Mouse (Mus musculus): ENCODE data around the gene C1galt1.

Gene C1galt1

DNA sequence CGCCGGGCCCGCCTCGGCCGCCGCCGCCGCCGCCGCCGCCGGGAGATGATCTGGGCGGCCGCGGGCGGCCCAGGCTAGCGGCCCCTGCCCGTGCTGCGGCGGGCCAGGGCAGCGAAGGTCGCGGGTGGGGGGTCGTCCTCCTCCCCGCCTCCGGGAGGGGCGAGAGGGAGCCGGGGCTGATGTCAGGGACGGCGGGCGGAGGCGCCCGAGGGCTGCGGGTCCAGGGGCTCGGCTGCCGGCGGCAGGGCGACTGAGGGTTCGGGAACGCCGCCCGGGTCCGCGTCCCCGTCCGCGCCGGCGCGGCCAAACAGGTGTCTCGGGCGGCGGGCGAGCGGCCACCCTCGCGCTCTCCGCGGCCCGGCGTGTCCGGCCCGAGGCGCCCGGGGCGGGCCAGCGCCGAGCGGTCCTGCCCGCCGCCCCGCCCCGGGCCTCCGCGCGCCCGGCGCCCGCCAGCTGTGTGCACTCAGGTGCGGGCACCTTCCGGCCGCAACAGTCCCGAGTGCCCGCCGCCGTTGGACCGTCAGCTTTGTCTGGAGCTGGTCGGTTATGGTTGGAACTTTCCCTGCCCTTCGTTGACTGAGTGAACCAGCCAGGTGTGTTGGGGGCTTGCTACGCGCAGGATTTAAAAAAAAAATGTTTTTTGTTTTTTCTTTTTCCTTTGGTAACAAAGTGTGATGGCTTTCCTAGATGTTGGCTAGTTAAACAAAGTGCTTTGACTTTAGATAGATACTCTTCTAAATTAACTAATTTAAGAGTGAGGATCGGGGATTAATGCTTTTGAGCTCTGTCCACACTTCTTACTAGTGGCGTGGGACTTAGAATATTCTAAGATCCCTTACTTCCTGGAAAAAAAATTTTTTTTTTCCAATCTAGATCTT lies at the start of gene C1galt1:
TSS of gene C1galt1 (plus strand) at position 41 of the 878 bp plus-strand sequence.
- CTCF ChIA-PET = interaction anchor here (1.2 kb wide), 1 partner anchor 9 kb away, joined by 5 read pairs; no protein-coding TSS in a partner anchor

DNA sequence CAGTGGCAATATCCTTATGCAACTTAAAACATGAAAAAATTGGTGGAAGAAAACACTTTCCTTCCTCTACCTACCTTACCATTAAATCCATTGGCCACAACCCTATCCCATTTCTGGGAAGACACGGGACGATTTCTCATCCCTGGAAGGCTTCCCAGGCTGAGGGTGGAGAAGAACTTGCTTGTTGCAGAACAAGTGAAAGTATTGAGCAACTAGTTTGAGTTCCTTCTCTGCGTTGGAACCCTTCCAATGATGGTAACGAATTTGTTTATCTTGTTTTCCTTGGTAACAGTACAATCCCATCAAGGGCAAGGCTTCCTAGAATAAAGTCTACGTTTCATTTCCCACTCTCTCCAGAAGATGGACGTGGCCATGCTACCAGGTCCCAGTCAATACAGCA lies 44.7 kb upstream of the C1galt1 start:
- CTCF ChIA-PET = no interaction called here

DNA sequence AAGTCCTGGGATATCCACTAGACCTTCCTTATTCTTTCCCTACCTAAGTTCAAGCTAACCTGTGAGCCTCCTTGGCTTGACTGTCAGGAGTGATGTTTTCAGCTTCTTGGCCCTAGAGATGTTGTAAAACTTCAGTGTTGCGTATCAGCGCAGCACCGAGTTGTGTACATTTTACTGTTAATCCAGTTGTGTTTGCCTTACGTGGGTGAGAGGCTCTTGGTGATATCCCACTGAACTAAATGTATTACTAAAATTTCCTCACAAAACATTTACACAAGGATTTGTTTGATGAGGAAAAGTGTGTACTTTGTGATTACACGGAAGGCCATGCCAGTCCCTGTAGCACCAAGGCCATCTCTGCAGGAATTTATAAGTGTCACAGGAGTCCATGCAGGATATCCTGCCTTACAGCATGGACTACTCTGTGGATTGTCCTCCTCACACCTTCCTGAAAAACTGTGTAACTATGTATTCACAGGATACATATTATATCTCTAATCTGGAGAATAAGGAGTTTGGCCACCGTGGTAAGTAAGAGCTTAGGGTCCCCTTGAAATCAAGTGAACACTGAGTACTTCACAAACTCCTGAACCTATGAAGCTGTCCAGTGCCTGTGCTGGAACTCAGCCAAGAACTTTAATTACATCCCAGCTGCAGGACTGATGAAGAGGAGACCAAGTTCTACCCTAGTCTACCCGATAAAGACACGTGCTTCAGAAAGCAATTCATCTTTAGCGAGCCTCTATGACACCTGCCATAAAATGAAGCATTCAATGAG lies 40.7 kb upstream of the C1galt1 start:
- CTCF ChIA-PET = no interaction called here

DNA sequence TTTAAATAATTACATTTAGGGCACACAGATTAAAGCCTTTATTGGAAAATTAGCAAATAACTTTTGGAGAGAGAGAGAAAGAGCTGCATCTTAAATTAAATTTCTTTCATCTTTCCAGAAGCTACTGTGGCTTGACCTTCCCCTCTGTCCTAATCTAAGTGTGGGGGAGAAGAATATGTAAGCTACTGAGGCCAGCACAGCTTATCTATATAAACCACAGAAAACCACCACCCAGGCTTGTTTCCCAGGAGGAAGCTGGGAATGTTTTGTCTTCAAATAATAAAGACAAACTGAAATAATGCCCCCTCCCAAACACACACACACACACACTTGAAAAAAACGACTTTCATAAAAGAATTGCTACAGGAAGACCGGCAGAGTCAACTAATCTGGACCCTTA lies 30.5 kb upstream of the C1galt1 start:
- CTCF ChIA-PET = interaction anchor here (1.0 kb wide), 1 partner anchor 14 kb away, joined by 5 read pairs; no protein-coding TSS in a partner anchor

DNA sequence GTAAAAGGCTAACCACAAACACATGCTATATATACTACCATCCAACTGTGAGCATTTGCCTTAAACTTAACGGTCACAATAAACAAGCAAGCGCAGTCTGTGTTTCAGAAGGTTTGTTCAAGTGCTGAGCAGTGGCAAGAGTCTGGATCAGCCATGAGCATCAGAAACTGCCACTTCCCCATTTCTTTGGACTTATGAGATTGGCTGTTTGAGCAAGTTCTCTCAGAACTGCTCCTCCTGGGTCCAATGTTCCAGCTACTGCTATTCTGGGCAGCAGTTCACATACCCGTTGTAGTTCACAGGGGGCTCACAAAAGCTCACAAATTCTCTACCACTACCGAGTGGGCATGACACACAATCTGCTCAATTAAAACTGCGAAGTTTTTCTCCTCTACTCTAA lies 28.4 kb upstream of the C1galt1 start:
- CTCF ChIA-PET = no interaction called here

DNA sequence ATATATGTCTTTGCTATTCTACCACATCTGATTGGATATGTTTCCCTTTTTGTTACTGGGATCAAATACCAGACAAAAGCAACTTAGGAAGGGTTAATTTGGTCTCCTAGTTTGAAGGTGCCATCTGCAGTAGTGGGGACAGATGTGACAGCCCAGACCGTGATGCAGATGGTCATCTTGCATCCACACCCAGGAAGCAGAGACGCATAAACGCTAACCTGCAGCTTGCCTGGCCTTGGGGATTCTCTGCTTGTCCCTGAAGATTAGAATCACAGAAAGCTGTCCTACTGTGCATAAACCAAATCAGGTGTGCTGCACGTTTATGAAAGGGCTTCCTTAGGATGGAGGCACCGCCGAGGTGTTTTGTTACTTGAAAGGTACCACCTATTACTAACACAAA lies 22.0 kb upstream of the C1galt1 start:
- CTCF ChIA-PET = no interaction called here

DNA sequence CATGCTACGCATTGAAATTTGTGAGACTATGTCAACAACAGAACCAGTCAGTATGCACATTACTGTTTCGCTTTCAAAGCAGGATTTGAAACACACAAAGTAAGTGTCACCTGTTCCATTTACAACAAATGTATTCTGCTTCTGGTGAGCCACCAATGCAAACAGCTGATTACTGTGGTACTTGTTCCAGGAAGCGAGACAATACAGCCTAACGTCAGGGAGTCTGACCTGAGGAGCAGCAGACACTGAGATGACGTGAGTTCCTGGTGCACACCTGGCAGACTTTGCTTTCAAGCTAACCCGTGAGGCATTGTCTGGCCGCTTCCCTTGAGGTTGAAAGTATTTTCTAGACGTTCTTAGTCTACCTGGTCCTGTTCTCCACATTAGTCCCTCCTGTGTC lies 13.8 kb upstream of the C1galt1 start:
- CTCF ChIA-PET = no interaction called here

DNA sequence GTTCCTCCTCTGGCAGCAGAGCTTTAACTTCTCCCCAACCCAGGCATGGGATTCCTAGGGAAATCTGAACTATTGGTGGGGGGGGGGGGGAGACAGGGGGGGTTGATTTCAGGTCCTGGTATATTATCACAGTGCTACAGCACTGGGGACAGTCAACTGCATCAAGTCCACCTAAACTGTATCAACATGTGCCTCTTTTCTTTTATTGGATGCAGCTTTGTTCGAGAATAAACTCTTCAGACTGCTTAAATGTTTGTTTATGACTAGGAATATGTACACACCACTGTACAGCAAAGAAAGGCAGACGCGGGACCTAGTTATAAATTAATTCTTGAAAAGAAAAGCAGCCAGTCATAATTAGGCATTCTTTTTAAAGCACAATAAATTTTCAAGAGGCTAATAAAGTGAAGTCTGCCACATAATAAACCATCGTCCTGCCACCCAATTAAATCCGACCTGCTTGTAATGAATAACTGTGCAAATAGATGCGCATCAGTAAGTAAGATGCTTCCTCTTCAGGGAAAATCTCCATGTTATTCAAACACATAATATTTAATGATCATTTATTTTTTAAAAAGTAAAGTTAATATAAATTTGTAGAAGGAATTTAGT lies 12.0 kb upstream of the C1galt1 start:
- CTCF ChIA-PET = no interaction called here

DNA sequence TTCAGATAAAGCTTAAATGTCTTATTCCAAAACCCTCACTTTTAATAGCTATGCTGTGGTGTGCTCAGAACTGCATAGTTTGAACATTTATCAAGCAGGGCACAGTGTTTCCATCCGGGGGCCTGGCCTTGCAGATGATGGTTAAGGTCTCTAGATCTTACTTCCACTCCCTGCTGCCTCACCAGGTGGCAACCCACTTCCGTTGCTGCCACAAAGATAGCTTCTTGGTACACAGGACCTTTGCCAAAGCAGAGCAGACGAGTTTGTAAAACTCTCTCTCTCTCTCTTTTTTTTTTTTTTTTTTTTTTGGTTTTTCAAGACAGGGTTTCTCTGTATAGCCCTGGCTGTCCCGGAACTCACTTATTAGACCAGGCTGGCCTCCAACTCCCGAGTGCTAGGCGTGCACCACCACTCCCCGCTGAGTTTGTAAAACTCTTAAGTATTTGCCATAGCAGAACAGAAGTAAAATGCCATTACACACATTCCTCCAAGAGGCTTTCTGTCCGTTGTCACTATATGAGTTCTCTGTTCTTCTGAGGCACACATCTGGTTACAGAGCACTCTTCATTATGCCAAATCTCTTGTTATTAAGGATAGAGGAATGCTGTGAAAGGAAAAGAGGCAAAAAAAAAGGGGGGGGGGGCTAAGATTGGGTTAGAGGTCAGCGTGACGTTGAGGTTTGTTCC lies 773 bp upstream of the C1galt1 start:
- CTCF ChIA-PET = interaction anchor here (0.7 kb wide), 1 partner anchor 64 kb away, joined by 8 read pairs; no protein-coding TSS in a partner anchor

DNA sequence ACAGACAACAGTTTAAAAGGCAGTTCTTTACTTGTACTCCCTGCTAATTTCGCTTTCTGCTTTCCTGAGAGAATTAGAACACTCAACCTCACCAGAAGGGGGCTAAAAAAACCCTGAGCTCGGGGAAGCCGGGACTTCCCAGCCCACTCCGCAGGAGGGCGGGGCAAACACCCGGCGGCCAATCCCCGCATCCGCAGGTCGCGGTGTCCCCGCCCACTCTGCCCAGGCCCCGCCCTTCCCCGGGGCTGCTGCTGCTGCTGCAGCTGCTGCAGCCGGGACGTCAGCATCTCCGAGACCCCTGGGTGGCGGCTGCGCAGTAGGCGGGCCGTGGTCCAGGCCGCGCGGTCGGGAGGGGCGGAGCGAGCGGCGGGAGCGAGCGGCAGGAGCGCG lies 235 bp upstream of the C1galt1 start:
- CTCF ChIA-PET = no interaction called here

DNA sequence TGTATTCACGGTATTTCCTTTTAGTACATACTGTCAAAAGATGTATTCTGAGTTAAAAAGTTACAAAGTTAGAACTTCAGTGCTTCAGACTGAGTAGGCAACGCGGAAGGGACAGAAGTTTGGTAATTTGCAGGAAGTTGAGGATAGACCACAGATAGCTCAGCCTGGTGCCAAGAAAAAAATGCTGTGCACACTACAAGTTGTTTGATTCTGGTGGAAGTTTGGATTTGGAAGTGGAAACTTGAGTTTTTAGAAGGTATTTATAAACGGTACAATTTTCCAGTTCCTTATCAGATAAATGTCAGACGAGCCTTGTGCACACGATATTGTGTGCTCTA lies 1.0 kb downstream of the C1galt1 start:
- CTCF ChIA-PET = interaction anchor here (1.2 kb wide), 1 partner anchor 10 kb away, joined by 5 read pairs; no protein-coding TSS in a partner anchor

DNA sequence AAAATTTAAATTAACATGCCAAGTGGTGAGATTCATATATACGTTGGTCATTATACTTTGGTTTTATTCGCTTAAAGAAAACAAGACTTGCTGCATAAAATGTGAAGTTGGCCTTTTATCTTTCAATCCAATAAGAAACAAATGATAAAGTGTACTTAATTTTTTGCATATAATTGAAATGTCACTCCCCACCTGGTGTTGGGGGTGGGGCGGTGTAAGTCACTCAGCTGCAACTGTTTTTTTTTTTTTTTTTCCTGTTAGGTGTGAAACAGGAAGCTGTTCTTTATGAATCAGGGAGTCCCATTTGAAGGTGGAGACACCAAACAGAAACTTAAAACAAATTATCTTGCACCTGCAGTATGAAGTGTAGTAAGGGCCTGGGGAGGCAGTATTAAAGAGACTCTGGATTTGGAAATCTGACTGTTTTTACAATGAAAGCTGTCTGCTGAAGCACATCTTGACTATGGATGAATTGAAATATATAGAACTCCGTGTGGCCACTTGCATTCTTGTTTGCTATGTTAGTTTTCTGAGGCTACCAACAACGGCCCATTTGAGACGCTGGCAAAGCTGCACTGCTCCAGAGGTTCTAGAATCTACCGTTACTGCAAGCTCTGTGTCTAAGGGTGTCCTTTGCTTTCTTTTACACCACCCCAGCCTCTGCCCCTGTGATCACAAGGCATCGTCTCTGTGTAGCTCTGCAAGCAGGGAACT lies 2.2 kb downstream of the C1galt1 start:
- CTCF ChIA-PET = interaction anchor here (0.7 kb wide), 1 partner anchor 1558 kb away, joined by 9 read pairs; no protein-coding TSS in a partner anchor

DNA sequence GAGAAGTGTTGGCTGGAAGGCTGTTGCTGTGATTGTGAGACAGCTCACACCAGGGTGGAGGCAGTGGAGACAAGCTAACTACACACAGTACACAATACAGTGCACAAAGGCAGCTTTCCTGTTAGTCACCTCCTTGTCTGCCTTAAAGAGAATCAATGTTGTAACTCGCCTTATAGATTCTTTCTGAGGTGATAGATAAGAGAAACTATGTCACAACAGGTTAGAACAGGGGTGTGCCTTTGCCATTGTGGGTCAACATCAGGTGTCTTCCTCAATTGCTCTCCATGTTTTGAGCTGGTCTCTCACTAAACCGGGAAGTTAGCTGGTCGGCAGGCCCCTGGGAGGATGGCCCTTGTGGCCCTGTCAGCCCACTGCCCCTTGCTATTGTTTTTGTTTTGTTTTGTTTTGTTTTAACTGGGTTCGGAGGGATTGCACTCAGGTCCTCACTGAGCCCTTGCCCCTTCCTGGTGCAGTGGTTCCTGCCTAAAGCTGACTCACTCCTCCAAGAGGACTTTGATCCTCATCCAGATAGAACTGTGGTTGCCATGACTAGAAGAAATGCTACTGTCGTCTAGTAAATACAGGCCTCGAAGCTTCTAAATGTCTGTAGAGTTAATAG lies 3.4 kb downstream of the C1galt1 start:
- CTCF ChIA-PET = no interaction called here

DNA sequence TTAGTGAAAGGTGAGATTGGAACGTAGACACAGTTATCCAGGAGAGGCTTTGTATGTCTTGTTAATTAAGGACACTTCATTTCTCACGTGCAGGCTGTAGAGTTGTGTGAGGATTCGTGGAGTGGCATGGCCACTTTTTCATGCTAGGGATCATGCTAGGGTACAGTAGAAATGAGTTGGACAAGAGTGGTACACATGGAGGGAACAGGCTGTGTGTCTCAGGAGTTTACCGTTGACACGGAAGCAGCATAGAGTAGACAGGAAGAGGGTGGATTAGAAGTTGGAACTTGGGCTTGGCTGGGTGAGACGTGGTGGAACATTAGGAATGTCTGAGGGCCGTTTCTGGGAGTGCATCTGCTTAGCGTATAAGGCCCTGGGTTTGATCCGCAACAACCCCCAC lies 4.1 kb downstream of the C1galt1 start:
- CTCF ChIA-PET = no interaction called here

DNA sequence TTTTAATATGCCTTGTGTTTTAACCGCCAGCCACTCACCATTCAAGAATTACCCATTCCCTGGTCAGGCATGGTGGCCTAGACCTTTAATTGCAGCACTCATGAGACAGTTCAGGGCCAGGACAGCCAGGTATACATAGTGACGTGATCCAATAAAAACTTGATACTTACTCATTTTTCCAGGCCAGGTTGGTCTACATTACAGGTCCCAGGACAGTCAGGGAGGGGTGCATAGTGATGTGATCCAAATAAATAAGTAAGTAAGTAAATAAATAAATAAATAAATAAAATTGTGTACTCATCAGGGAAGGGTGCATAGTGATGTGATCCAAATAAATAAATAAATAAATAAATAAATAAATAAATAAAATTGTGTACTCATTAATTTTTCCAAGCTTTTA lies 6.4 kb downstream of the C1galt1 start:
- CTCF ChIA-PET = no interaction called here

DNA sequence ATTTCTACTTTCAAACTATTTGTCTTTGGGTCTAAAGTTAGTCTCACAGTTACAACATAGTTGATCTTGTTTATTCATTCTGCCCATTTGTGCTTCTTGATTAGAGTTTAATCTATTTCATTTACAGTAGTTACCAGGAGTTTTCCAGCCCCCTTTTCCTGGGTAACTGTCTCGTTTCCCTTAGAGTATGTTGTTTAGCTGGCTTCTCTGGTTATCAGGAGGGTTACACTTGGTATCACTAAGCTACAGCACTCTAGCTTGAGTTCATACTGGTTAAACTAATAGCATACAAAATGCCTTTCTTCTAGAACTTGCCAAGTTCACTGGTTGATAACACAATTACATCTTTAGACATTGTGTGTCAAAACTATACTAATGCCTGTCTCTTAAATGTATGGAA lies 8.3 kb downstream of the C1galt1 start:
- CTCF ChIA-PET = no interaction called here

DNA sequence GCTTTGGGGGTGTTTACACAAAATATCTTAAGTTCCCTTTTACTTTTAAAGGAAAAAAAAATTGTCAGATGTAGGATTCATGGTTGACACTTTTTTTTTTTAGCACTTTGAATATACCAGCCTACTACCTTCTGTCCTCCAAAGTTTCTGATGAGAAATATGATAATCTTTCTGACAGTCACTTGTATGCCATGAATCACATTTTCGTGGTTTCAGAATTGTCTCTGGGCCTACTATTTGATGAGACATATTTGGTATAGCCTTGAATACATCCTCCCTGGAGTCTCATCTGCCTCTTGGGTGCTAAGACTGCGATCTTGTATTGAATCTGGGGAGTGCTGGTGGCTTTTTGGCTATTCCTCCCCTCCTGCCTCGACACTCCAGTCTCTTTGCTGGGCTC lies 8.8 kb downstream of the C1galt1 start:
- CTCF ChIA-PET = no interaction called here

DNA sequence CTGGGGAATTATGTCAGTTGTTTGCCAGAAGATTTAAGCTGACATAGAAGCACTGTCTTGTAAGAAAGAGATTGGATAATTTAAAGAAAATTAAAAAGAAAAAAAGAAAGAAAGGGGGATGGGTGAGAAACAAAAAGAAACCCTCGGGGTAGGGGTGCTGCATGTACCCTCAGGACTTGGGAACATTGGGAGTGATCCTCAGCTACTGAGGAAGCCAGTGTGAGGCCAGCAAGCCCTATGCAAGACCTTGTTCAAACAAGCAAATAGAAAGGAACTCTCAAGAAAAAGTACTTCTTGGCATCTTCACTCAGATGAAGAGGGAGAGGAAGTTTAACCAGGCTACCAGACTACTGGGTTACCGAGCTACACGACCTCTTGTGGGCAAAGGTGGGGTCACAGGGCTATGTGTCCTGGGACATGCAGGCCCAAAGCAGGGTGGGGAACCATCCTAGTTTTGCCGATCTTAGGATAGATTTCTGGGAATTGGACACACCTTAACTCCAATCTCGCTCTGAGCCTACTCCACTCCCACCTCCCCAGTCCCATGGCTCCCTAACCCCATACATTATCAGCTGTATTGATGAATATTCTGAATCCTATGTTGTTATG lies 12.1 kb downstream of the C1galt1 start:
- CTCF ChIA-PET = interaction anchor here (0.6 kb wide), 1 partner anchor 787 kb away, joined by 4 read pairs; no protein-coding TSS in a partner anchor

DNA sequence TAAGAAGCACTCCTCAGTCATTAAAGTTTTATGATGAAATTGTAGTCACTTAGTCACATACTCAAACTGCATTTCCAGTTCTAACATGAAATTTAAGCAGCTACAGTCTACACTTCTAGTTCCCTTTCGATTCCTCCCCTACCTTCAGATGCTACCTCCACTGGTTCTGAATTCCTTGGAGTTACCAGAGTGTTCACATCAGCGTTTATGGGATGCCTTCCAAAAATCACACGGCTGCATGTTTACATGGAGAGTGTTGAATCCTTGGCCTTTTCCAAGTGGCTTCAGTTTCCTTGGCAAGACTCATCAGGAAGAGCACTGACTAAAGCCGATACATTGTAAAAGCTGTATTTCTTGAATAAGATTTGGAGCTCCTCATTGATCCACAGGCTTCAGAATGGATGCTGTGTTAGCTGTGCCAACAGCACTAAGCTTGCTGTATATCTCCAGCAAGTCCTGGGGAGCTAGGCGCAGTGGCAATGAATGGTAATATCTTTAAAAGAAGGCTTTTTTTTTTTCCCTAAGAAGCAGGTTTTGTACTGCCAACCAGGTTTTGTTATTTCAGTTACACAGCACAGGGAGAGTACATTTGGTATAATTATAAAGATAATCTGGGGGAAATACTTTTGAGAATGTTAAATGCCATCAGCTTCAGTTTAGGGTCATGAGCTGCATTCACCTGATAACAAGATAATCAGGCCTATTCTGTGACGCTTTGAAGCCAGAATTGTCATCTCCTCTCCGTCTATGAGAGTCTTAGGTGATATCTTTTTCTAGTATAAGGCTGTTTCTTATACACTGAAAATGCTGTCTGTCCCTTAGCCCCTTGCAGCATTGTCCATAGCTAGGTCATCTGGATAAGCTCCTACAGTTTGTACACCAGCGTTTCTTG lies 13.0 kb downstream of the C1galt1 start:
- CTCF ChIA-PET = no interaction called here
